Mouse (Mus musculus): ENCODE measurements around the gene Tmem131l. TPM values are rescaled to one million over a fixed set of nuclear protein-coding genes. Genes with fewer than 3 reads are reported as not detected.

The Tmem131l gene
- 70.2 and 70.8 TPM in 2 replicates for polyA plus RNA-seq (2016; fragmentation: Nextera tagmentation; extraction: Ambion mirVana)

DNA sequence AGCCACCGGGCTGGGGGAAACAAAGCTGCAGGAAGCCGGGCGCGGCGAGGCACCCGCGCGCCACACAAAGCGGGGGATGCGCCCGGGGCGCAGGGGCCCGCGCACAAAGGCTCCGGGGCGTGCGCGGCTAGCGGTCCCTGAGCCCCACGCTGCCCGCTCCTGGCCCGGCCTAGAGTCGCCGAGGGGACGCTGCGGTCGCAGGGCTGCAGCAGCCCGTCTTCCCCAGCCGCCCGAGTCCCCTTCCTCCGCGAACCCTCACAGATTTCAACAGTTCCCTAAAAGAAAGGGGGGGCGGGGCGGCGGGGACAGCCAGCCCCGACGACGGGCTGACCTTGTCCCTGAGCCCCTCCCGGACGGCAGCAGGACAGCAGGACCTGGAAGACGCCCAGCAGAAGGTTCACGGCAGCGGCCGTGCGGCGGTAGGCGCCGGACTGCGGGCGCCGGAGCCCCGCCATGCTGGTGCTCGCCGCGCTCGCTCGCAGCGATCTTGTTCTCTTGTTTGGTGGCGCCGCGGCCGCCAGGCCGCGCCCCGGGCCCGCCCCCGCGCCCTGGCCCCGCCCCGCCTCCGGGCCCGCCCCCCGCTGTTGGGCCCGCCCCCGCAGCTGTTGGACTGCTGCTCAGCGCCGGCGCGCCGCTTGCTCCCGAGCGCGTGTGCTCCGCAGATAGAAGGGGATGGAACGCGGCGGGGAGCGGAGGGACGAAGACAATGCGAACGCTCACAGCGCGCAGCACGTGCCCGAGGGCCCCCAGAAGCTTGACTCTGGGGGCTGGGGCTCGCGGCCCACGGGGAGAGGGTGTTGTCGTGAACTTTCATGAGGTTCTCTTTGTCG lies at the start of gene Tmem131l:
Tmem131l (minus strand) TSS at position 530 of the 830 bp plus-strand sequence.
- peaks cover 16% of the 10 kb centered on the region; the same call in 1 of the 2 replicates for H3K36me3 ChIP-seq
- no peaks in the 10 kb centered on the region for H3K9me3 ChIP-seq
- under 1% methylated on average over 100 of the region's 100 CpGs for WGBS
- H3K4me1 ChIP-seq (replicated peaks), result peaks cover 39% of the 10 kb centered on the region
- peak; percentile 92 for DNase-seq (ENCODE audit: low spot score)
- peaks cover 15% of the 10 kb centered on the region; the same call in 1 of the 2 replicates for H3K27me3 ChIP-seq (ENCODE audit: insufficient read depth, poor library complexity, severe bottlenecking)
- peak within 1 kb of the TSS; percentile 93 for H3K4me3 ChIP-seq
- peak within 1 kb of the TSS; percentile 99 for H3K27ac ChIP-seq

DNA sequence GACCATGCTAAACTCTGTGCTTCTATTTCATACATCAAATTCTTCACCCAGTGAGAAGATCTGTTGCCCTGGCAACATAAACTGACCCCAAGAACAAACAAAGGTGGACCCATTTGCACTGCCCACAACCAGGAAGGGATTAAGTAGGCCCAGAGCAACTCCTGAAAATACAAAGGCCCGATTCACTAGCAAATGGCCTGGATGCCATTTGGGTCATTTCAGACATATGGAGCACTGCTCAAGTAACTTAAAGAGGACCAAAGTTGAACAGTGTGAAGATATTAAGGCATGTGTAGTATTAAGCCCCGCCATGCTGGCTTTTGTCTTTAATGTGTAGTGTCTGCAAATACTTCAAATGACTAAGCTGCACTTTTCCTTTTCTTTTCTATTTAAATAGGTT lies 46.9 kb upstream of the Tmem131l start:
- no peak overlapping the region for H3K4me3 ChIP-seq
- H3K4me1 ChIP-seq (replicated peaks), result peaks cover 9% of the 10 kb centered on the region; the same call in 1 of the 2 replicates
- 64% methylated on average over 2 of the region's 2 CpGs for WGBS
- no peaks in the 10 kb centered on the region for H3K36me3 ChIP-seq
- DNase-seq (ENCODE audit: low spot score), result peak; percentile 4
- H3K27me3 ChIP-seq (ENCODE audit: insufficient read depth, poor library complexity, severe bottlenecking), result no peaks in the 10 kb centered on the region
- no peak overlapping the region for H3K27ac ChIP-seq
- peaks cover 3% of the 10 kb centered on the region; the same call in 1 of the 2 replicates for H3K9me3 ChIP-seq

DNA sequence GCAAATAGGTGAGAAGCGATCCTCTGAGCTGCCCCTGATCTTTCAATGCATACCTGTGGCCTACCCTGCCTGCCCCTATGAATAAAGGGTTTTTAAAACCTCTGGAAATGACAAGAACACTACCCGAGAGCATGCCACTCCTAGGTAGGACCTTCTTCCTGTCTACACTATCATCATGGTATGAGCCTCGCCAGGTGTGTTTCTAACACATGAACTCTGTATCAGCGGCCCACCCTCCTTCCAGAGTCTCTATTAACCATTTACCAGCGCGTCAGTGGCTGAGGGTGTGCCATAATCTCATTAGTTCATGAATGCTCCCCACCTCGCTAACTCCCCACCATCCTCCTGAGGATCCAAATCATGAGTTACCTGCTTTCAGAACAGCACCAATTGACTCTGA lies 46.4 kb upstream of the Tmem131l start:
- Histone ChIP-seq H3K4me3 (no peak overlapping the region), H3K4me1 (replicated peaks) (peaks cover 5% of the 10 kb centered on the region; the same call in 1 of the 2 replicates), H3K9me3 (peaks cover 5% of the 10 kb centered on the region; the same call in 1 of the 2 replicates), H3K36me3 (no peaks in the 10 kb centered on the region), H3K27ac (no peak overlapping the region), H3K27me3 (ENCODE audit: insufficient read depth, poor library complexity, severe bottlenecking) (no peaks in the 10 kb centered on the region)
- 89% methylated on average over 7 of the region's 7 CpGs for WGBS
- no peak for DNase-seq (ENCODE audit: low spot score)

DNA sequence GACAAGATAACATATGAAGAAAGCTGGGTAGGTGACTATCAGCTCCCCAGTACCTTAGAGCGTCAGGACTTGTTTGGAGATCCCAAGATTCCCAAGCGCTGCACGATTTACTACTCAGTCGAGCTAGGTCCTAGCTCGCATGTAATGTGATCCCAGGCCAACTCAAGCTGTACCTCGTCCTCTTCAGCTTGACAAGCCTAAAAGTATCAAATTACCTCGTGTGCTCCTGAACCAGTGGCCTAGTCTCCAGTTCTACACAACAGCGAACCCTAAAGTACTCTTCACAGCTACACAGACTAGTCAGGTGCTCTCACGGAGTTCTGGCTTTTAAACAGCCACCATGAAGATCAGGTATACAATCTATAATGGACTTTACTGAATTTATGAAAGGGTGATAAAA lies 45.5 kb upstream of the Tmem131l start:
- H3K9me3 ChIP-seq, result peaks cover 5% of the 10 kb centered on the region; the same call in 1 of the 2 replicates
- H3K4me1 ChIP-seq (replicated peaks), result 0 out of 2 replicates have a peak, but pooled peaks cover 5% of the 10 kb centered on the region
- 47% methylated on average over 9 of the region's 9 CpGs for WGBS
- H3K36me3 ChIP-seq, result no peaks in the 10 kb centered on the region
- no peak overlapping the region for H3K4me3 ChIP-seq
- DNase-seq (ENCODE audit: low spot score), result no peak
- no peak overlapping the region for H3K27ac ChIP-seq
- no peaks in the 10 kb centered on the region for H3K27me3 ChIP-seq (ENCODE audit: insufficient read depth, poor library complexity, severe bottlenecking)

GRCm38 (mm10) chr3:84081208-84081722 lies 41.3 kb upstream of the Tmem131l start:
- WGBS, result 94% methylated on average over 4 of the region's 4 CpGs
- no peak for DNase-seq (ENCODE audit: low spot score)
- Histone ChIP-seq H3K4me3 (no peak overlapping the region), H3K36me3 (no peaks in the 10 kb centered on the region), H3K27ac (no peak overlapping the region), H3K27me3 (ENCODE audit: insufficient read depth, poor library complexity, severe bottlenecking) (no peaks in the 10 kb centered on the region), H3K4me1 (replicated peaks) (0 out of 2 replicates have a peak, but pooled peaks cover 6% of the 10 kb centered on the region), H3K9me3 (peaks cover 5% of the 10 kb centered on the region; the same call in 1 of the 2 replicates)

DNA sequence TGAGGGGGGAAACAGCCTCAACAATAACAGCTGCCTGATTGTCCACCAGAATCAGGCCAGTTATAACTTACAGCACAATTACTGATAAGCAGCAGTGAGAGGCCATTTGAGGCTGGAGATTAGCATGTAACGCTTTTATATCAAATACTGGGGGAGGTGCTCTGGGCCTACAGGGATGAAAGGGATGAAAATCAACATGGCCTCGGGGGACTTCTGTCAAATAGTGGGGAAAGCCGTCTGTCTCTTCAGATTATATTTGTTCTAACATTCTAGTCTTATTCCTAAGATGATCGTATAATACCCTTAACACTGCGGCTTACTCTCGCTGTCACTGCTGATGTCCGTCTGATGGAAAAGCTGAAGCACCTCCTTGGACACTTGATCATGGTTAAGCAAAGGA lies 40.1 kb upstream of the Tmem131l start:
- peaks cover 5% of the 10 kb centered on the region; the same call in 1 of the 2 replicates for H3K9me3 ChIP-seq
- no peak overlapping the region for H3K4me3 ChIP-seq
- WGBS, result 86% methylated on average over 7 of the region's 7 CpGs
- DNase-seq (ENCODE audit: low spot score), result no peak
- 0 out of 2 replicates have a peak, but pooled peaks cover 6% of the 10 kb centered on the region for H3K4me1 ChIP-seq (replicated peaks)
- no peaks in the 10 kb centered on the region for H3K36me3 ChIP-seq
- H3K27ac ChIP-seq, result no peak overlapping the region
- no peaks in the 10 kb centered on the region for H3K27me3 ChIP-seq (ENCODE audit: insufficient read depth, poor library complexity, severe bottlenecking)

- Histone ChIP-seq H3K4me3 (no peak overlapping the region), H3K36me3 (no peaks in the 10 kb centered on the region), H3K4me1 (replicated peaks) (0 out of 2 replicates have a peak, but pooled peaks cover 6% of the 10 kb centered on the region), H3K27me3 (ENCODE audit: insufficient read depth, poor library complexity, severe bottlenecking) (no peaks in the 10 kb centered on the region), H3K27ac (no peak overlapping the region), H3K9me3 (peaks cover 5% of the 10 kb centered on the region; the same call in 1 of the 2 replicates)
- DNase-seq (ENCODE audit: low spot score), result no peak
- WGBS, result 94% methylated on average over 4 of the region's 4 CpGs
These were observed 37.5 kb upstream of the Tmem131l start for GRCm38 (mm10) chr3:84077505-84077904.

GRCm38 (mm10) chr3:84076543-84077332 lies 36.8 kb upstream of the Tmem131l start:
- H3K4me1 ChIP-seq (replicated peaks), result 0 out of 2 replicates have a peak, but pooled peaks cover 6% of the 10 kb centered on the region
- H3K27ac ChIP-seq, result no peak overlapping the region
- no peaks in the 10 kb centered on the region for H3K9me3 ChIP-seq
- DNase-seq (ENCODE audit: low spot score), result no peak
- H3K4me3 ChIP-seq, result no peak overlapping the region
- no peaks in the 10 kb centered on the region for H3K27me3 ChIP-seq (ENCODE audit: insufficient read depth, poor library complexity, severe bottlenecking)
- 73% methylated on average over 13 of the region's 13 CpGs for WGBS
- no peaks in the 10 kb centered on the region for H3K36me3 ChIP-seq

- WGBS, result 85% methylated on average over 4 of the region's 4 CpGs
- Histone ChIP-seq H3K36me3 (no peaks in the 10 kb centered on the region), H3K27me3 (ENCODE audit: insufficient read depth, poor library complexity, severe bottlenecking) (no peaks in the 10 kb centered on the region), H3K27ac (no peak overlapping the region), H3K4me3 (no peak overlapping the region), H3K9me3 (no peaks in the 10 kb centered on the region), H3K4me1 (replicated peaks) (0 out of 2 replicates have a peak, but pooled peaks cover 6% of the 10 kb centered on the region)
- no peak for DNase-seq (ENCODE audit: low spot score)
These were observed 35.5 kb upstream of the Tmem131l start for GRCm38 (mm10) chr3:84075516-84075915.

GRCm38 (mm10) chr3:84074777-84075176 lies 34.8 kb upstream of the Tmem131l start:
- no peaks in the 10 kb centered on the region for H3K9me3 ChIP-seq
- no peak overlapping the region for H3K27ac ChIP-seq
- DNase-seq (ENCODE audit: low spot score), result no peak
- 0 out of 2 replicates have a peak, but pooled peaks cover 6% of the 10 kb centered on the region for H3K4me1 ChIP-seq (replicated peaks)
- 84% methylated on average over 2 of the region's 2 CpGs for WGBS
- H3K36me3 ChIP-seq, result no peaks in the 10 kb centered on the region
- no peak overlapping the region for H3K4me3 ChIP-seq
- H3K27me3 ChIP-seq (ENCODE audit: insufficient read depth, poor library complexity, severe bottlenecking), result no peaks in the 10 kb centered on the region

DNA sequence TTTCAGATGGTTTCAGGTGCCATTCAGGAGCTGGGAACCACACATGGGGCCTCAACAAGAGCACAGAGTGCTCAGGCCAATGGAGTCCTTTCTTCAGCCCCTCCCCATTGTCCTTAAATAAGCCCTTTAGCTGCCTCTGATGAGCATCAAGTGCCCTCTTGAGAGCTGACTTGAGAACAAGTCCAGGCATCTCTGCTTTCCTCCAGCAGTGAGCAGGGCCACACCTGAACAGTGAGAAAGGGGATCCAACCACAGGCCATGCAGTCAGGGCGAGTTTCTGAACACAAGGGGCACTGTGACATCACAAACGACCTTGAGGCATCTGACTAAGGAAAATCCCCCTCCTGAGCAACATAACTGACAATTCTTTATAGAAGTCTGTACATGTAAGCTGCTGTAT lies 31.7 kb upstream of the Tmem131l start:
- Histone ChIP-seq H3K27ac (no peak overlapping the region), H3K27me3 (ENCODE audit: insufficient read depth, poor library complexity, severe bottlenecking) (no peaks in the 10 kb centered on the region), H3K36me3 (no peaks in the 10 kb centered on the region), H3K4me1 (replicated peaks) (0 out of 2 replicates have a peak, but pooled peaks cover 2% of the 10 kb centered on the region), H3K4me3 (no peak overlapping the region), H3K9me3 (no peaks in the 10 kb centered on the region)
- DNase-seq (ENCODE audit: low spot score), result no peak
- 18% methylated on average over 2 of the region's 2 CpGs for WGBS

- 83% methylated on average over 8 of the region's 8 CpGs for WGBS
- Histone ChIP-seq H3K27ac (no peak overlapping the region), H3K9me3 (no peaks in the 10 kb centered on the region), H3K36me3 (no peaks in the 10 kb centered on the region), H3K27me3 (ENCODE audit: insufficient read depth, poor library complexity, severe bottlenecking) (no peaks in the 10 kb centered on the region), H3K4me3 (no peak overlapping the region), H3K4me1 (replicated peaks) (no peaks in the 10 kb centered on the region)
- no peak for DNase-seq (ENCODE audit: low spot score)
These were observed 30.8 kb upstream of the Tmem131l start for GRCm38 (mm10) chr3:84070811-84071210.
